Mouse (Mus musculus): ENCODE results near the gene Fbxo27.

DNA sequence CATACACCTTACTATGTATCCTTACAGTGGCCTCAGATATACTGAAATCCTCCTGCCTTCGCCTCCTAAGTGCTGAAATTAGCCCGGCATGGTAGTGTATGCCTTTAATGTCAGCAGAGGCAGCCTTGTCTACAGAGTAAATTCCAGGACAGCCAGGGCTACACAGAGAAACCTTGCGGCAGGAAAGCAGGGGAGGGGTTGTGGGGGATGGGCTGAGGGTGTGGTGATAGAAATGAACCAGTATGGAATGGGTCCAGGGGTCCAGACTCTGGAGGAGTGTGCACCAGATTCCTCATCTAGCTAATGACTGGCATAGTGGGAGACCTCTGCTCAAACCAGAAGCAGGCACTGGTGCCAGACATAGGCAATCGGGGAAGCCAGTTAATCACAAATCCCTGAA, 26.5 kb downstream of the Fbxo27 start:
- no peak for TF ChIP-seq CTCF (IDR thresholded peaks at IDR 0.05; ENCODE audit: low read depth)
- TF ChIP-seq EP300 (IDR thresholded peaks at IDR 0.05; ENCODE audit: low read depth) = no peak

Measured in liver, embryonic 14.5 days (tissue).